Mouse (Mus musculus) liver, postnatal 0 days (tissue): ENCODE results near the gene Gm11232.

Experiments
- CTCF ChIP-seq: sonication (generic); IDR thresholded peaks from 2 replicates; pipeline ENCODE4 v1.5.1; 2016; ENCODE audit warnings: antibody characterized with exemption, low read depth
- EP300 ChIP-seq: IDR thresholded peaks from 2 replicates; pipeline ENCODE4 v1.6.1; 2016; ENCODE audit warnings: antibody characterized with exemption, low read depth, mild to moderate bottlenecking

DNA sequence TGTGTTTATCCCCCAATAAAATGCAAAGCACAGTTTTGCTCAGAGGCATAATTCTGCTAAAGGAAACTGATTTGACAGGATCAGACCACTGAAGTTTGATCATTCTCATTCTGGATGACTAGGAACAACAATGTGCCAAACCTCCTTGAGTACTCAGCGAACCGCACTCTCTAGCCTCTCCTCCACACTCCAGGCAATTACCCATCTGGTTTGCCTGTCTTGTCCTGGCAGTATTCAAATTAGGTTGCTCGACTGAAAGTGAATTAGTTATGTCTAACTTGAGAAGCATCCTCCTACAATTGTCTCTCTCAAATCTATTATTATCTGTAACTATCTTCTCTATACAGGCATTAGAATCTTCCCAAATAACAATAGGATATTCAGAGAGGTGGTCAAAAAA lies 22.5 kb downstream of the Gm11232 start:
- TF ChIP-seq CTCF = no peak
- TF ChIP-seq EP300 = no peak
